8 mouse cellular contexts compared by ENCODE assay signal in genomic region chr7:19629361-19629734, GRCm38 (mm10). TPM values are rescaled to one million over a fixed set of nuclear protein-coding genes. Genes with fewer than 3 reads are reported as not detected.
A peak's percentile ranks its signal among the peaks of the same experiment; 100 is the strongest.
DNase-seq lines count a peak whose midpoint lies in the region; ATAC-seq lines count a peak whose summit lies in the region.

Relb (minus strand) TSS chr7:19629438.

- H3K4me3 ChIP-seq in intestine, embryonic 16.5 days (ENCODE audit: low read length), result peak within 1 kb of the TSS; percentile 79

- peak; percentile 57 for ATAC-seq in intestine, embryonic 16.5 days

- peak within 1 kb of the TSS; percentile 93 for H3K27ac ChIP-seq in intestine, embryonic 16.5 days (ENCODE audit: low read length)

- no peaks in the 10 kb centered on the region for H3K9me3 ChIP-seq in intestine, embryonic 16.5 days (ENCODE audit: control insufficient read depth, low read length)

- peak within 1 kb of the TSS; percentile 72 for H3K9ac ChIP-seq in intestine, embryonic 16.5 days (ENCODE audit: low read depth, low read length)

- under 1% methylated on average over 38 of the region's 41 CpGs for WGBS in intestine, embryonic 16.5 days

- H3K4me2 ChIP-seq in intestine, embryonic 16.5 days (ENCODE audit: low read depth, low read length), result peak within 1 kb of the TSS; percentile 91

- H3K27me3 ChIP-seq in intestine, embryonic 16.5 days (replicated peaks; ENCODE audit: control insufficient read depth, insufficient read depth, low read length), result no peaks in the 10 kb centered on the region

- H3K4me1 ChIP-seq in intestine, embryonic 16.5 days (ENCODE audit: control insufficient read depth, insufficient read depth, low read length), result peaks cover 8% of the 10 kb centered on the region

- peaks cover 11% of the 10 kb centered on the region for H3K36me3 ChIP-seq in intestine, embryonic 16.5 days (ENCODE audit: control insufficient read depth, insufficient read depth, low read length)

- DNase-seq in adrenal gland, adult 8-10 months, result peak; percentile 90
- DNase-seq in embryo, embryonic 9.5 days (ENCODE audit: extremely low spot score), result peak; percentile 93
- peak; percentile 92 for DNase-seq in gastrocnemius, postnatal 4 days (ENCODE audit: low spot score in 2 of 2)
- DNase-seq in left cerebral cortex, postnatal 25 days (ENCODE audit: low spot score in 2 of 2), result peak; percentile 91
- DNase-seq in mesoderm, embryonic 11.5 days (ENCODE audit: low read depth, low spot score), result peak; percentile 91
- peak; percentile 89 for DNase-seq in right cerebral cortex, postnatal 25 days
- DNase-seq in urinary bladder, postnatal 36 days (ENCODE audit: low spot score in 2 of 2), result peak; percentile 88 to 89

- intact Hi-C loops in left cerebral cortex, postnatal 25 days (cut with DNase I), result loop anchor here (1.0 kb wide), 1 partner anchor 35 kb away; no protein-coding TSS in a partner anchor

RNA-seq across cellular contexts. Expression of gene Relb, which starts in this region (rescaled TPM):
- 10 to 100 TPM; 31.6 to 50.7 (median 42.6) TPM for total RNA-seq in adrenal gland, adult 8-10 months (2022)
- total RNA-seq in gastrocnemius, postnatal 4 days (2021), result 10 to 100 TPM; 10.4 to 10.7 TPM
- polyA plus RNA-seq in intestine, embryonic 16.5 days (2015; fragmentation: Nextera tagmentation; extraction: Ambion mirVana), result 8.8 and 10.6 TPM in 2 replicates
- 1 to 10 TPM; 6.6 to 7.5 TPM for total RNA-seq in left cerebral cortex, postnatal 25 days (2021)

Comparison
In these comparisons a context has a peak if more than half of its experiments do, and no peak if none do; other contexts are left out.
1. Peak in every context shown above with its lines: DNase-seq, ATAC-seq, H3K4me3 ChIP-seq and H3K27ac ChIP-seq.